Mouse (Mus musculus): Measurements from ENCODE around the gene Lamc2.

DNA sequence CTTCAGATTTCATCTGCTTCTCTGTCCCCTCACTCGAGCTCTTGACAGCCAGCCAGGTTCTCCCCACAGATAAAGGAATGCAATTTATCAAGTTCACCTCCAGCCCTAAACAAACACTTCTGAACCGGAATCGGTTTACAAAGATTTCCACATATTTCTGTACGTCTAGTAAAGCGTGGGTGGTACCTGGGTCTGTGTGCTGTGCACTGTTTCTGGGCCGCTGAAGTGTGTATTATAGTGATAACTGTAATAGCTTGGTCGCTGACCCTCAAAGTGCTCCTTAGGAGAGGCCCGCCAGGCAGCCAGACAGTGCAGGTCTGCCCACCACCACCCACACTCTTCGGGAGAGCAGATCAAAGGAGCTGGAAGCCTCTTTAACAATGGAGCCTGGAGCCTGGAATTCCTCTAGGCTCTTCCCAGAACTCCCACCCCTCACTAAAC lies 13.9 kb downstream of the Lamc2 start:
- TF ChIP-seq CTCF (IDR thresholded peaks at IDR 0.05; ENCODE audit: low read depth, low read length) (no peak), POLR2A (IDR thresholded peaks at IDR 0.05; ENCODE audit: borderline replicate concordance, low read depth, low read length) (no peak)
